Mouse (Mus musculus) G1E (cell line): ENCODE data around the gene Eif4e1b.

ENCODE experiments used
- CTCF ChIP-seq: IDR thresholded peaks from 2 replicates; pipeline ENCODE4 v1.5.1; 2012; ENCODE audit warnings: low read depth, low read length, inconsistent platforms, mixed read lengths
- POLR2AphosphoS5 ChIP-seq: IDR thresholded peaks from 2 replicates; pipeline ENCODE4 v1.6.1; 2012; ENCODE audit warnings: low read depth, low read length, inconsistent platforms; ENCODE audit not compliant: insufficient replicate concordance

GRCm38 (mm10) chr13:54792259-54793230 lies 8.7 kb downstream of the Eif4e1b start:
- TF ChIP-seq CTCF: no peak
- TF ChIP-seq POLR2AphosphoS5: no peak
